Mouse (Mus musculus): Measurements from ENCODE around the gene Vmn2r44.
"Not testable (repeated sequence)": the region's sequence is repeated elsewhere in the genome, so short reads cannot be mapped to it uniquely, and the experiment has no call there.

The Vmn2r44 gene

DNA sequence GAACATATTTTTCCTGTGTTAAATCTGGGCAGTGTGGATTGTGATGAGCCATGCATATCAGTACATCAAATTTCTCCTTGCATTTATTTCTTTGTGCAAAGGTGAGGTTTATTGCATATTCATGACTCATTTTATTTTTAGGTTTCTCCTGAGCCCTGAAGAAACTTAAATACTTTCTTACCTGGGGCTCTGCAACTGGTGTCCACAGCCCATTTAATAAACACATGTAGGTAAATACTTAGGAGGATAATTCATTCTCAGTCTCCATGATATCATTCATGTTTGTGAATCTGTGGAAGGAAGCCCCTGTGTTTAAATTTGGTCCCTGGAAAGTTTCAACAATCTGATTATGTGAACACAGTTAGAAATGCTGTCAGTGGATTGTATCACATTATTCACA lies at the start of gene Vmn2r44:
TSS of gene Vmn2r44 (minus strand) at position 101 of the 400 bp plus-strand sequence.
- not testable (repeated sequence) for DNase-seq

DNA sequence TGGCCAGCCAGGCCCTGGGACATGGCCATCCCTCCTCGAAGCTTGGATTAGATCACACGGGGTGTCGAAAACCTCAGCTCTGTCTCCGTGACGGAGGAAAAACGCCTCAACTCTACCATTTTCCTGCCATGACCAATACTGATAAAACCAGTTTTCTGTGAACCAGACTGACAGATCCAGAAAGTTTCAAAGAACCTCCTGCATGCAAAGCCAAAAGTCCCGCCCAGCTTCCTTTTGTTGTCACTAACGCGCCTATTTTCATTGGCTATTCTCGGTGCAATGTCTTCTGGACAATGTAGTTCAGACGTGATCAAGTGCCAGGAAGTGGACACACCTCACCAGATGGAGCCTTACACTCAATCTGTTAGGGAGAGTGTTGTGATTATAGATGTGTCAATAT lies 25.3 kb downstream of the Vmn2r44 start:
- DNase-seq = not testable (repeated sequence)
